Mouse (Mus musculus) hematopoietic stem cell, adult 5-6 weeks (primary cell): ENCODE data around the gene Zbtb39. TPM values are rescaled to one million over a fixed set of nuclear protein-coding genes. Genes with fewer than 3 reads are reported as not detected.
A peak's percentile ranks its signal among the peaks of the same experiment; 100 is the strongest.

Experiments used
- ATAC-seq, 2 experiments: fragments of 125-278 bp in 1 of 2; replicated peaks in 1 of 2; 2 replicates each; pipeline ENCODE4 v1.8.0; 2016 to 2017; ENCODE audit warnings: inconsistent platforms in 2 of 2, mild to moderate bottlenecking in 2 of 2, moderate number of reproducible peaks in 2 of 2, low read depth in 1 of 2, moderate TSS enrichment in 1 of 2; ENCODE audit not compliant: low FRiP score in 2 of 2, poor library complexity in 2 of 2, severe bottlenecking in 2 of 2, insufficient read depth in 1 of 2, low TSS enrichment in 1 of 2
- total RNA-seq: library from RNA; stranded (forward); fragments of 172-1452, 232-1000 nt; gene quantifications from 2 replicates; pipeline ENCODE4 v1.2.3, GENCODE M21; 2017

Gene Zbtb39
- total RNA-seq, 1 experiment from 2014 or later = 5.5 TPM

DNA sequence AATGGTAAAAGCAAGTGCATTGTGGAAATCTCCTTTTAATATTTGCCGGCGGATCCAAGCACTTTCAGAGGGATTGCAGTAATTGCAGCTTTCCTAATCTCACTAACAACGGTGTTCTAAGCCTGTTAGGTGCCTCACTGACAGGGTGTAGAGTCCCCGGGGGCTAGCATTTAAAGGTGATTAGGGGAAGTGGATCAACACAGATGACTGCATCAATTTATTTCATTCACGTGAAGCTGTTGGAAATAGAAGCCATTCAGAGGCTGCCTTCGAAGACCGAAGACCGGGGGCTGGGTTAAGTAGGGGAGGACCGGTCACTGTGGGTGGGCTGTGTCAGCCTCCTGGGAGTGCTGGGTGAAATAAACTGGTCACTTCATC is 8.4 kb upstream of the Zbtb39 start:
- no peak for ATAC-seq

- no peak for ATAC-seq
These were observed 7.9 kb upstream of the Zbtb39 start for GRCm38 (mm10) chr10:127731397-127731796.

DNA sequence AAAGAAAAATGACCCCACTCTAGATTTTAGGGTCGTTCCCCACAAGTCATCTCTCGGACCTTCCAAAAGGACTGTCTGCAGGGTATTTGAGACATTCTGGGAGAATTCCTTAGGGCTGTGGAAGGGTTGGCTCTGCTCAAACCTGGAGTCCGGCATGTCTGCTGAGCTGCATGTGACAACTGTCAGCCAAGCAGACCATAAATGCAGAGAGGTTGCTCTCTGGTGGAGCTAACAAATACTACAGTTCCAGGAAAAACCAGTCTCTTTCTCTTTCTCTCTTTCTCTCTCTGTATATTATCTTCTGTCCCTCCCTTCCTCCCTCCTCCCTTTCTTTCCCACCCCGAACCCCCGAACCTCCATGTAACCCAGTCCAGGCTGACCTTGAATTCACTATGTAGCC is 4.9 kb upstream of the Zbtb39 start:
- ATAC-seq = no peak

DNA sequence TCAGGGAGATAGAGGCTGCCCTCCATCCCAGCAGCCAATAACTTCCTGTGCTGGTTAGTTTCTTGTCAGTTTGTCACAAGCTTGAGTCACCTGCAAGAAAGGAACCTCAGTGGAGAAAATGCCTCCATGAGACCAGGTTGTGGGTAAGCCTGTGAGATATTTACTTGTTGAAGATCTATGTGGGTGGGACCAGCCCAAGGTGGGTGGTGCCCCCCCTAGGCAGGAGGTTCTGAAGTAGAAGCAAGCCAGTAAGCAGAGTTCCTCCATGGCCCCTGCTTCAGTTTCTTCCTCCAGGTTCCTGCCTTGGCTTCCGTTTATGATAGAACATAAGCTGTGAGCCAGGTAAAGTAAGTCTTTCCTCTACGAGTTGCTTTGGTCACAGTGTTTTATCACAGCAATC is 3.1 kb upstream of the Zbtb39 start:
- ATAC-seq = no peak

DNA sequence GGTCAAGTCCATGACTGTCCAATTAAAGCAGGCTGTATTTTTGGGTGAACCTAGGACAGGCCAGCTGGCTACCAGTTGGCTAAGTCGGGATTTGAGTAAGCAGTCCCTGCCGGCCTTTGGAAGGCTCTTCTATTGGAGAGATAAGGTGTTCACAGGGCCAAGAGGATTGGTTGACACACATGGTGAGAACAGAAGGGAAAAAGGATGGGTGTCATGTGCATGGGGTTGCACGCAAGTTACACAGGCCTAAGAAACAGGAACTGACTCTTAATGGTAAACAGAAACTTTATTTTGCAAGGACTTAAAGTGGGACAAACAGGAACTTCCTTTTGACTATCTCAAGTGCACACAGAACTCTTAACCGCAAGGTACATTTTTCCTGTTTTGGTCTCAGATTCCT is 2.4 kb upstream of the Zbtb39 start:
- peak; percentile 69 to 71 for ATAC-seq

DNA sequence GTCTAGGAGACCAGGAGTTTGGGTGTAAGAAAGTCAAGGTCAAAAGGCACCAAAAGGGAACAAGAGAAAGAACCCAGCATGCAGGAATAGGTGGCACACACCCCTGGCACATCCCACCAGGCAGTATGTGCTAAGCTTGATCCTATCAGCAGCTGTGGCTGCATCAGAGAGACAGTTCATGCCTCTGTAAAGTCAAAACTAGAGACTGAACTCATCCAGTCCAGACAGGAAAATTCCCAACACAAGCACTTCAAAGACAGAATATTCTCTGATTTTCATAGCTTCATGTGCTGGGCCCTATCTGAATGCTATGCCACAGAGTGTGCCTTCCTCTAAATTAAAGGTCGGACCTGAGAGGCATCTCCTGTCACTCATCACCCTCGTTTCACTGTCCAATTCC is 1.8 kb upstream of the Zbtb39 start:
- 0 out of 4 replicates have a peak, but pooled peaks of 1 of the 2 experiments have one; percentile 1 for ATAC-seq

DNA sequence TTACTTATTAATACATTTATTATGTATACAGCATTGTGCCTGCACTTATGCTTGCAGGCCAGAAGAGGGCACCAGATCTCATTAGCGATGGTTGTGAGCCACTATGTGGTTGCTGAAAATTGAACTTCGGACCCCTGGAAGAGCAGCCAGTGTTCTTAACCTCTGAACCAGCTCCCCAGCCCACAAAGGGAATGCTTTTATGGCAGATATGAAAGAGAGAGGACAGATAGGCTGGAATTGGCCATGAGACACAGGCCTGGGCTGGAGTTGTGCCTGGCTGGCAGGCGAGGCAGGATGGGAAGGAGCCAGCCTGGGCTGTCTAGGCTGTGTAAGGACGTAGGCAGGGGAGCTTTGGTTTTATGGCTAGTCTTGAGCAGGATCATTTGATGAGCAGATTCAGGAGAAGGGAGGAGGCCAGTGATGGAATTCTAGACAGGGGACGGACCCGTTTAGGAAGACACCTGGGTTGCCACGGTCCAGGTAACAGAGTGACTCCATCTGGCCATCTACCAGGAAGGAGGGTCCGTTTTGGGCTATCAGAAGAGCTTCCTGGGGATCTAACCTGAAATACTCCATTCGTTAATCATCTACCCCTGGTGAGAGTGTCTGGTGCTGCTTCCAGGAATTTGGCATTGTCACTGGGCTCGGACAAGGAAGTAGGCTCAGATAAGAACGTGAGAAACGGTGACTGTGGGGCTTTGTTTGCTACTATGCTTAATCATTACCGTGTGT is 1.0 kb upstream of the Zbtb39 start:
- no peak for ATAC-seq

DNA sequence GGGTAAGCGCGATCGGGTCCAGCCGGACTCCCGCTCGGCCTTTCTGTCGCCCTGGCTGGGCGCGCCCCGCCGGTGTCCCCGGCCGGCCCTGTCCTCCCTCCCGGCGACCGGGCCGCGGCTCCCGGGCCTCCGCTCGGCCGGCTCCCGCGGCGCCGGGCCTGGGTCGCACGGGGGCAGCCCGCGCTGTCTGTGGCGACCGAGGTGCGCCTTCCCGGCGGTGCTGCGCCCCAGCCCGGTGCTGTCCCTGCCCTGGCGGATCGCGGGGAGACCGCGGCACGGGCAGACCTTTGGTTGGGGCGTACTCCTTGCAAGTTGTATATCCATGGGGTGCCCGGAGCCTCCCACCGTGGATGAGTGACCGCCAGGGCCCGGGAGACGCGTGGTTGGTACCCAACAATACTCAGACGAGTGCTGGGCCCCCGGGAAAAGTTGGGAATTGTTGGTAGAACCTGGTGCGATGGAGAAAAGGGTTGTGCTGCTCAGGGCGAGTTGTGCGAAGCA is 373 bp downstream of the Zbtb39 start:
- ATAC-seq = no peak

- peak; percentile 30 to 48; a peak in 2 of 4 replicates for ATAC-seq
These were observed 5.3 kb downstream of the Zbtb39 start for GRCm38 (mm10) chr10:127744661-127745060.

DNA sequence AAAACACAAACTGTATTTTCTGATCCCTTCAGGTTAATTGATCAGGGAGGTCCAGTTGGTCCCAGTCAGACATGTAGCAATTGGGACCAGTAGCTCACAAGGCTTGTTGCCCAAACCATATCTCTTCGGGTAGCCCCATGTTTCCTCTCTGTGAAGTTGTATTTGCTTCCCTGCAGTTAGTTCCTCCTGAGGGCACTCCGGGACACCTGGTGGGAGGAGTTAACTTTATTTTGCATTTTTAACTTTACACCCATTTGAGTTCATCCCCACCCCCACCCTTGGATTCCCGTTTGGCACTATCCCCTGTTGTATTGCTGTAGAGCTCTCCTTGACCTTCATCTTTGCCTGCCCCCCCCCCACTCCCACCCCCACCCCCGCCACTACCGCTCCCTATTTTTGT is 6.5 kb downstream of the Zbtb39 start:
- no peak for ATAC-seq

- ATAC-seq = no peak
These were observed 7.9 kb downstream of the Zbtb39 start for GRCm38 (mm10) chr10:127747254-127747653.

DNA sequence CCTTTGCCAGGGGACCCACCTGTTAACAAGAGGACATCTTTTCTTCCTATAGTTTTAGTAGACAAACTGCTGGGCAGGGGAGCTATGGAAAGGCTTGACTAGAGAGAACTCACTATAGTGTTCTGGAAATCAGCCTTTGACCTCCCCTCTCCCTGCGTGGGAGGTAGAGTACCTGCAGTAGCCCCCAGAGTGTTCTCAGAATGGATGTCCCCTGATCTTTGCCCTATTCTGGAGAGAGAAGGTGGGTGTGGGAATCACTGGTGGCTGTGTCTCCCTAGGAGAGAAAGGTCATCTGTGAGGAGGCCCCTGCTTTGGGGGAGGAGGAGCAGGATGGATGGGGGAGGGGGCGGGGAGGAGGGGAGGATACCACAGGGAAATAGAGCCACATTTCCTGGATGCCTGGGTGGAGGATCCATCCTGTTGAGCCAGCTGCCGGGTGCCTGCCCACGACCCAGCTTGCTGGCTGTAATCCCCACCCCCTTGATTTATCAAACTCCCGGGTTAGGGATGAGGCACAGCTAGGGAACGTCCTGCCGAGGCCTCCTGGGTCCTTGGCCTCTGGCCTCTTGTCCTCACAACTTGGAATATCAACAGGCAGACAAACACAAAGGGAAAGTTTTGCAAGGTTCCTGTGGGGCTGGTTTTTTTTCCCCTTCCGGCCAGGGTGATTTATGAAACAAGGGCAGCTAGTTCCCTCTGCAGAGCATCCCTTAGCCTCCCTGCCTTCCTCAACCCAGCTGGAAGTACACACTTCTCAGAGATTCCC is 9.7 kb downstream of the Zbtb39 start:
- ATAC-seq = 0 out of 4 replicates have a peak, but pooled peaks of 1 of the 2 experiments have one; percentile 25

GRCm38 (mm10) chr10:127750136-127750777 is 10.9 kb downstream of the Zbtb39 start:
- no peak for ATAC-seq

DNA sequence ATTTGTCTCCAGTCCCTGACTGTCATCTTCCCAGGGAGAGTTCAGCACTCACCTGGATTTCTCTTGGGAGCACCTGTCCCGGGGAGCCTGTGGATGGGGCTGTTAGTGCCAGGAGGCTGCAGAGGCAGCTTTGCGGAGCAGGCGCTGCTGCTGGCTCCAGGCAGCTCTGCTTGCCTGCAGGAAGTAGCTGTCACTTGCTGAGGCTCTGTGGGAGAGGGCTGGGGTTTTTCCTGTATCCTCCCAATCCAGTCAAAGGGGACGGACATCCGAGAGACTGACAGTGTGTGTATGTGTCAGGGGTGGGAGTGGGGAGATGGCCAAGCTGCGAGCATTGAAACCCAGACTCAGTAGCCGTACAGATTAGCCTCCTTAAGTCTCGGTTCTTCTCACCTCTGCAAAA is 12.2 kb downstream of the Zbtb39 start, which contains the start of gene Gpr182:
Gene Gpr182, minus strand, starts transcription at position 185 of the 400 bp plus-strand sequence.
- no peak; a peak in 1 of 4 replicates for ATAC-seq

GRCm38 (mm10) chr10:127754566-127755166 is 15.3 kb downstream of the Zbtb39 start:
- no peak for ATAC-seq

DNA sequence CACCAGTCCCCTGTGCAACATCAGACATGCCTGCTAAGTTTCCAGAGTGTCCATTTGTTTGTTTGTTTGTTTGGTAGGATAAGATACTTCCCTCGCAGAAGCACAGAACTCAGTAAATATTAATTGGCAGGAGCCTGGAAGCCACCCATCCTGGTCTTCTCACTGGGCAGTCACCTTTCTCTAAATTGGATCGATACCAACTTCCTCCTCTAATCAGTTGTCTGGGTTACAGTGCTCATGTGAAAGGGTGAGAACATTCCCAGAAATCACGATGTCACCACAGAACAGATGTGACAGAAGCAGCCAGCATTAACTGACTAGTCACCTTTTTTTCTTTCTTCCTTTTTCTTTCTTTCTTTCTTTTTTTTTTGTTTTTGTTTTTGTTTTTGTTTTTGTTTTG is 15.9 kb downstream of the Zbtb39 start:
- no peak for ATAC-seq

DNA sequence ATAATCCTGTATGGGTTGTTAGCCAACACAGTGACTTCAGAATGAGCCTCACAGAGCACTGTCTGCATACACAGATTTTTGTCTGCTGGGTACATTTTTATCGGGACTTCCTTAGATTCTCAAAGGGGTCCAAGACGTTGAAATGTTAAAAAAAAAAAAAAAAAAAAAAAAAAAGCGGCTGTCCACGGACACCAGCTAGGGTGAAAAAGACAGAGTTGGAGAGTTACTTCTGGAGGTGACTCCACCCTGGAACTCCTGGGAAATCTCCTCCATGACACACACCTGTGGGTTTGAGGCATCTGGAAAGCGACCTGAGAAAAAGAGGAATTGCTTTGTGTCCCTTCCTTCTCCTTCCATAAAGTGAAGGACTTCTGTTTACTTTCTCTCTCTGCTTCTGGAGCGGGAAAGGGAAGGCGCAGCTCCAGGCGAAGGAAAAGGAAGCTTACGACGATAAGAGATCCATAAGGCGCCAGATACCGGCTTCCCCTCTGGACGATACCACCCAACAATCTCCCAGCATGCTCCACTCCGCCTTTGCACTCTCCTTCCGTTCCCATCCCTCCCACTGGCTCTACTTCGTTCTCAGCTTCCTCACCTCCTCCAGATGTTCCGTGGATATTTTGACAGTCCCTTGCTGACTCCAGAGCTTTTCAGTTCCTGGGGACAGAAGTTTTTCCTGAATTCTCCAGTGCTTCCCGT is 16.6 kb downstream of the Zbtb39 start:
- ATAC-seq = no peak
